Mouse (Mus musculus) limb, embryonic 14.5 days (tissue): Measurements from ENCODE around the gene Amer1. TPM values are rescaled to one million over a fixed set of nuclear protein-coding genes. Genes with fewer than 3 reads are reported as not detected.

Source experiments
- ATAC-seq: fragments of 200-750 bp; cut with Nextera tagmentation; 2 replicates; pipeline ENCODE4 v1.8.0; 2017; ENCODE audit warnings: low read depth, moderate number of reproducible peaks, moderate TSS enrichment; ENCODE audit not compliant: low FRiP score
- DNase-seq: peaks from one replicate; pipeline ENCODE4 v3.0.0-alpha.2; 2015; ENCODE audit warnings: low spot score
- H3K27ac ChIP-seq: fragments of 300-500 bp; sonication (generic); replicated peaks from 2 replicates; pipeline ENCODE4 v1.5.1; 2014; ENCODE audit warnings: low read depth, mild to moderate bottlenecking, low read length, moderate library complexity, mixed read lengths
- H3K27me3 ChIP-seq: fragments of 300-500 bp; sonication (generic); 2 replicates; pipeline ENCODE4 v1.6.1; 2014; ENCODE audit warnings: low read length, mixed read lengths; ENCODE audit not compliant: control insufficient read depth, insufficient read depth
- H3K36me3 ChIP-seq: fragments of 300-500 bp; sonication (generic); 2 replicates; pipeline ENCODE4 v1.6.1; 2014; ENCODE audit warnings: mild to moderate bottlenecking, low read length, moderate library complexity, mixed read lengths; ENCODE audit not compliant: control insufficient read depth, insufficient read depth
- H3K4me1 ChIP-seq: fragments of 300-500 bp; sonication (generic); 2 replicates; pipeline ENCODE4 v1.6.1; 2014; ENCODE audit warnings: antibody characterized with exemption, low read length, mixed read lengths; ENCODE audit not compliant: control insufficient read depth, insufficient read depth
- H3K4me2 ChIP-seq: fragments of 300-500 bp; sonication (generic); replicated peaks from 2 replicates; pipeline ENCODE4 v1.6.1; 2014; ENCODE audit warnings: low read depth, mild to moderate bottlenecking, low read length, moderate library complexity; ENCODE audit not compliant: severe bottlenecking
- H3K4me3 ChIP-seq: fragments of 300-500 bp; sonication (generic); replicated peaks from 2 replicates; pipeline ENCODE4 v1.5.1; 2014; ENCODE audit warnings: low read length
- H3K9ac ChIP-seq: fragments of 300-500 bp; sonication (generic); 2 replicates; pipeline ENCODE4 v1.6.1; 2014; ENCODE audit warnings: mild to moderate bottlenecking, low read depth, low read length, moderate library complexity; ENCODE audit not compliant: severe bottlenecking
- H3K9me3 ChIP-seq: fragments of 300-500 bp; sonication (generic); 2 replicates; pipeline ENCODE4 v1.6.1; 2016; ENCODE audit warnings: low read length; ENCODE audit not compliant: control insufficient read depth
- POLR2A ChIP-seq: fragments of 200-500 bp; IDR thresholded peaks from 2 replicates; pipeline ENCODE4 v1.8.0; 2012; ENCODE audit warnings: inconsistent platforms, mild to moderate bottlenecking, moderate library complexity, borderline replicate concordance; ENCODE audit not compliant: insufficient read depth, insufficient read length; ENCODE audit errors: extremely low read depth
- WGBS: fragments of 180-500 bp; shearing (Covaris S2); extraction: QIAGEN DNeasy Blood & Tissue Kit; methylation state at CpG from one replicate; pipeline ENCODE4 v1.1.7; 2014; 5-methylcytosine and 5-hydroxymethylcytosine counted together
- polyA plus RNA-seq, 2 experiments: library from polyadenylated mRNA; depleted of rRNA in 1 of 2; stranded (reverse) in 1 of 2; unstranded in 1 of 2; fragments of >200 nt; fragmentation: Nextera tagmentation in 1 of 2; extraction: Ambion mirVana in 1 of 2; gene quantifications; 2 replicates each; pipeline versions ENCODE4 v1.2.1 to v1.2.3; 2012 to 2014

The Amer1 gene
- 9.3 and 9.5 TPM in 2 replicates for polyA plus RNA-seq (2012; rRNA removed)
- 11.1 and 12.3 TPM in 2 replicates for polyA plus RNA-seq (2014; fragmentation: Nextera tagmentation; extraction: Ambion mirVana)

DNA sequence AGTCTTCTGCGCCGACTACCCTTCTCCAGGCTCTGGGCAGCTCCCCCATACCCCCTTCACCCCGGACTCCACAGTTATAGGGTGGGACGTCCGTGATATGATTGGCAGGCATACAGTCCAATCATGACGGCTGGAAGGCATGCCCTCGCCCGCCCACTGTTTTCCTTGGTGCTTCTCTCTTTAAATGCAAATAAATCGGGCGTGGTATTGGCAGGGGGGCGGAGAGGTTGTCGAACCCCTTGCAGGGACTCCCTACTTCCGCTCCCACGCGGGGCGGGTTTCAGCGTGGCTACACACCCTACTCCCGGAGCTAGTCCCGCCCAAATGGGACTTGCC, at the start of gene Amer1:
Amer1 (minus strand) TSS at position 97 of the 336 bp plus-strand sequence.
- H3K9me3 ChIP-seq, result no peaks in the 10 kb centered on the region
- 23% methylated on average over 19 of the region's 19 CpGs for WGBS
- DNase-seq, result peak; percentile 93

DNA sequence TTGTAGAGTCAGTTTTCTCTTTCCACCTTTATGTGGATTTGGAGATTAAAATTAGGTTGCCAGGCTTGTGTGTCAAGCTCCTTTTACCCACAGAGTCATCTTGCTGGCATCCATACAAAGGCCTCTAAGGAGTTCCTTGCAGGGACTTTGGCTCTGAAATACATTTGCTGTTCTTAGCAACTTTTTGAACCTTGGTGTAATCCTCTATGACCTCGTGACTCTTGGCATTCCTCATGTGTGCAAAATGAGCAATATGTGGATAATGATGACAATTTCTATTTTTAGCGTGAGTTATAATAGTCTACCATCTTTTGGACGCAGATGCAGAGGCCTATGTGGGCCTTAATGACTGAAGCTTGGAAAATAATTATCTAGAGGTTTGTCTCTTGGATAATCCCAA, 12.5 kb upstream of the Amer1 start:
- Histone ChIP-seq H3K36me3 (no peaks in the 10 kb centered on the region), H3K4me3 (no peak overlapping the region), H3K27me3 (no peaks in the 10 kb centered on the region), H3K4me2 (no peak overlapping the region), H3K9me3 (no peaks in the 10 kb centered on the region), H3K27ac (no peak overlapping the region), H3K9ac (no peak overlapping the region), H3K4me1 (no peaks in the 10 kb centered on the region)
- DNase-seq (no peak), ATAC-seq (no peak)
- TF ChIP-seq POLR2A, result no peak
- WGBS, result 69% methylated on average over 3 of the region's 3 CpGs

More for the DNA sequence above, at the start of gene Amer1:
- no peak for TF ChIP-seq POLR2A
- H3K27me3 ChIP-seq, result no peaks in the 10 kb centered on the region
- H3K4me3 ChIP-seq, result peak within 1 kb of the TSS; percentile 56
- no peaks in the 10 kb centered on the region for H3K36me3 ChIP-seq
- H3K9ac ChIP-seq, result peak within 1 kb of the TSS; percentile 53
- peak; percentile 97 for ATAC-seq
- H3K4me1 ChIP-seq, result 0 out of 2 replicates have a peak, but pooled peaks cover 2% of the 10 kb centered on the region
- H3K4me2 ChIP-seq, result peak within 1 kb of the TSS; percentile 56
- H3K27ac ChIP-seq, result peak within 1 kb of the TSS; percentile 76

- Histone ChIP-seq H3K27me3 (no peaks in the 10 kb centered on the region), H3K9ac (no peak overlapping the region), H3K4me2 (no peak overlapping the region), H3K36me3 (no peaks in the 10 kb centered on the region), H3K27ac (no peak overlapping the region), H3K4me3 (no peak overlapping the region), H3K4me1 (0 out of 2 replicates have a peak, but pooled peaks cover 2% of the 10 kb centered on the region), H3K9me3 (no peaks in the 10 kb centered on the region)
- WGBS, result 50% methylated on average over 2 of the region's 2 CpGs
- no peak for ATAC-seq
- DNase-seq, result peak; percentile 8
- TF ChIP-seq POLR2A, result no peak
These were observed 1.2 kb upstream of the Amer1 start for GRCm38 (mm10) chrX:95445866-95446265.

DNA sequence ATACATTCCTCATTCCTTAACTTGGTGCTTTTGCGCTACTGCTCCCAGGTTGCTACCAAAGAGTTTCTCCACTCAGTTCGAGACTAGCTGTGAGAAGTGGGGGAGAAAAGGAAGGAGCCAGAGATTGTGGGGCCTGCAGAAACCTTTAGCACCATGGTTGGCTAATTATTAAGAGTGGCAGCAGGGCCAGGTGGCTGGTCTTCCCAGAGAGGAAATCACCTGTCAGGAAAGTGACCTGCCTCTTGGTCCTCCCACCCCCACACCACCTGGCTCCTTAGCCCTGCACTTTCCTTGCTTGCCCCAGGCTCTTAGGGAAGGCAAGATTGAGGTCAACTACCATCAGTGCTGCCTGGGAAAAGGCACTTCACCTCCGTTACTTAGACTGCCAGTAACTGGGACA, 469 bp upstream of the Amer1 start:
- Histone ChIP-seq H3K27me3 (no peaks in the 10 kb centered on the region), H3K4me3 (peak overlapping the region; percentile 56), H3K36me3 (no peaks in the 10 kb centered on the region), H3K4me2 (peak overlapping the region; percentile 42), H3K27ac (0 out of 2 replicates have a peak overlapping the region, but pooled peaks have one; percentile 19), H3K4me1 (0 out of 2 replicates have a peak, but pooled peaks cover 2% of the 10 kb centered on the region), H3K9me3 (no peaks in the 10 kb centered on the region), H3K9ac (peak overlapping the region; percentile 41)
- DNase-seq (no peak), ATAC-seq (no peak)
- no peak for TF ChIP-seq POLR2A
- 34% methylated on average over 3 of the region's 3 CpGs for WGBS

GRCm38 (mm10) chrX:95443898-95444775, 535 bp downstream of the Amer1 start:
- WGBS, result 19% methylated on average over 39 of the region's 42 CpGs
- 0 out of 2 replicates have a peak, but pooled peaks cover 2% of the 10 kb centered on the region for H3K4me1 ChIP-seq
- DNase-seq, result peak; percentile 8
- peak overlapping the region; percentile 56 for H3K4me3 ChIP-seq
- peak overlapping the region; percentile 76 for H3K27ac ChIP-seq
- peak overlapping the region; percentile 53 for H3K9ac ChIP-seq
- H3K27me3 ChIP-seq, result no peaks in the 10 kb centered on the region
- ATAC-seq, result peak; percentile 78
- no peaks in the 10 kb centered on the region for H3K9me3 ChIP-seq
- no peaks in the 10 kb centered on the region for H3K36me3 ChIP-seq
- peak overlapping the region; percentile 56 for H3K4me2 ChIP-seq
- no peak for TF ChIP-seq POLR2A
